Mouse (Mus musculus) testis, postnatal 14 days (tissue): ENCODE data around the gene Dupd1.
A peak's percentile ranks its signal among the peaks of the same experiment; 100 is the strongest.

Source experiments
- DNase-seq: peaks from one replicate; pipeline ENCODE4 v3.0.0; 2021; ENCODE audit warnings: low spot score

Gene Dupd1

GRCm38 (mm10) chr14:21714486-21714885 is at the start of gene Dupd1:
Gene Dupd1 (minus strand): TSS chr14:21714576.
- DNase-seq, result no peak

GRCm38 (mm10) chr14:21763736-21764135 is 49.4 kb upstream of the Dupd1 start:
- no peak for DNase-seq

GRCm38 (mm10) chr14:21761560-21761959 is 47.2 kb upstream of the Dupd1 start:
- no peak for DNase-seq

GRCm38 (mm10) chr14:21753367-21753766 is 39.0 kb upstream of the Dupd1 start:
- no peak for DNase-seq

GRCm38 (mm10) chr14:21752411-21752810 is 38.0 kb upstream of the Dupd1 start:
- DNase-seq, result no peak

- peak; percentile 74 for DNase-seq
Observed at GRCm38 (mm10) chr14:21750881-21751542, 36.6 kb upstream of the Dupd1 start, which contains the start of gene Dusp13. Gene Dusp13 (minus strand): TSS chr14:21751181.

GRCm38 (mm10) chr14:21750008-21750880 is 35.9 kb upstream of the Dupd1 start, which contains the start of gene Samd8:
Gene Samd8 (plus strand): TSS chr14:21750531.
- DNase-seq, result peak; percentile 86

GRCm38 (mm10) chr14:21748142-21748870 is 33.9 kb upstream of the Dupd1 start:
- no peak for DNase-seq

- DNase-seq, result no peak
Observed at GRCm38 (mm10) chr14:21747436-21748141, 33.2 kb upstream of the Dupd1 start.

GRCm38 (mm10) chr14:21746846-21747245 is 32.5 kb upstream of the Dupd1 start:
- no peak for DNase-seq

GRCm38 (mm10) chr14:21746251-21746650 is 31.9 kb upstream of the Dupd1 start:
- DNase-seq, result no peak

- DNase-seq, result no peak
Observed at GRCm38 (mm10) chr14:21745149-21745548, 30.8 kb upstream of the Dupd1 start.

- no peak for DNase-seq
Observed at GRCm38 (mm10) chr14:21744169-21744568, 29.8 kb upstream of the Dupd1 start.

- no peak for DNase-seq
Observed at GRCm38 (mm10) chr14:21742441-21742840, 28.1 kb upstream of the Dupd1 start.

- peak; percentile 68 for DNase-seq
Observed at GRCm38 (mm10) chr14:21741786-21742185, 27.4 kb upstream of the Dupd1 start.

- DNase-seq, result no peak
Observed at GRCm38 (mm10) chr14:21741314-21741713, 26.9 kb upstream of the Dupd1 start.

- no peak for DNase-seq
Observed at GRCm38 (mm10) chr14:21740345-21740744, 26.0 kb upstream of the Dupd1 start.

GRCm38 (mm10) chr14:21733131-21733905 is 18.9 kb upstream of the Dupd1 start:
- DNase-seq, result no peak

GRCm38 (mm10) chr14:21729936-21730335 is 15.6 kb upstream of the Dupd1 start:
- no peak for DNase-seq

GRCm38 (mm10) chr14:21729031-21729732 is 14.8 kb upstream of the Dupd1 start:
- no peak for DNase-seq
